In the genomic region with DNA sequence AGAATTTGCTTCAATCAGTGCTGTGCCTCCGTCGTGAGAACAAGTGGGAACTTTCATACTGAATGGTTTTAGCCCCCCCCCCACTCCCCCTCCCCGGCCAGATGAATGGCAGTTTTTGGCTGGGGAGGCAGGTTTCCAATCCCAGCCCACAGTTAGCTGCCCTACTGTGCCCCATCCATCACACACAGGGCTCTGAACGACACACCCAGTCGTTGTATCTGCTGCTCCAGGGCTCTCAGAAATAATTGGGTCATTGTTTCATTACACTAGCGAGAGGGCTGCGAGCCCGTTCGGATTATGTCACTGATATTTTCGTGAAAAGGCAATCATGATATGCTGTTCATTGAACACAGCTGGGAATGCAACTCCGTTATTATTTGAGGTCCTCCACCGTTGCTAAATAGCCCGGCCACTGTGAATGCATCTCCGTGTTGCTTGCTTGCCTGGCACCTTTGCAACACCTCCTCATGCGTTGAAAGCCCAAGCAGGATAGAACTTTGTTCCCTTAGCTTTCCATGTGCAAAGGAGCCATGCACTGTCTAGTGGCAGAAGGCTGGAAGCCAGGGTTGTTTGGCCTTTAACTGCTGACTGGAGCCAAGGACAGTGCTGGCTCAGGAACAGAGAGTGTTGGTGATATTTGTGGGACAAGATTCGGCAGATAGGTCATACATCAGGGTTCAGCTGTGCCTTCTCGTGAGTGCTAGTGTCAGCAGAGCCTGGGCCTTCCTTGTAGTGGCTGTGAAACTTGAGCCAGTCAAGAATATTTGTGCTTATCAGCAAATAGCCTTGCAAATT, we compare ENCODE assay signal across 13 mouse cellular contexts. TPM values are rescaled to one million over a fixed set of nuclear protein-coding genes. Genes with fewer than 3 reads are reported as not detected.
A peak's percentile ranks its signal among the peaks of the same experiment; 100 is the strongest.
DNase-seq lines count a peak whose midpoint lies in the region; ATAC-seq and TF ChIP-seq lines count a peak whose summit lies in the region.
"Had no signal": no experiment of that assay in that cellular context is flagged by ENCODE, and none has a peak within 500 bp of the region (broad histone marks: within the 10 kb centered on the region; RNA-seq: fewer than 3 reads in every experiment).

No protein-coding gene starts in this region.

- 28% methylated on average over 17 of the region's 17 CpGs for WGBS in lung, embryonic 14.5 days
- 38% methylated on average over 17 of the region's 17 CpGs for WGBS in embryonic facial prominence, embryonic 12.5 days
- WGBS in limb, embryonic 15.5 days: 43% methylated on average over 17 of the region's 17 CpGs

- H3K9me3 ChIP-seq in lung, embryonic 14.5 days (ENCODE audit: low read depth, low read length): no peaks in the 10 kb centered on the region
- H3K9me3 ChIP-seq in embryonic facial prominence, embryonic 12.5 days: no peaks in the 10 kb centered on the region
- H3K9me3 ChIP-seq in limb, embryonic 15.5 days: no peaks in the 10 kb centered on the region
- H3K9me3 ChIP-seq: heart, embryonic 15.5 days; megakaryocyte, embryonic 14.5 days had no signal

- H3K27ac ChIP-seq in lung, embryonic 14.5 days (ENCODE audit: low read depth): no peak overlapping the region
- H3K27ac ChIP-seq in embryonic facial prominence, embryonic 12.5 days: peak overlapping the region; percentile 46; the same call in 1 of the 2 replicates
- H3K27ac ChIP-seq in limb, embryonic 15.5 days: peak overlapping the region; percentile 38; the same call in 1 of the 2 replicates
- H3K27ac ChIP-seq: heart, embryonic 15.5 days had no signal

- no peaks in the 10 kb centered on the region for H3K36me3 ChIP-seq in lung, embryonic 14.5 days (ENCODE audit: insufficient read depth)
- H3K36me3 ChIP-seq in embryonic facial prominence, embryonic 12.5 days: no peaks in the 10 kb centered on the region
- no peaks in the 10 kb centered on the region for H3K36me3 ChIP-seq in limb, embryonic 15.5 days
- H3K36me3 ChIP-seq: heart, embryonic 15.5 days had no signal

- no peaks in the 10 kb centered on the region for H3K4me1 ChIP-seq in lung, embryonic 14.5 days (ENCODE audit: insufficient read depth)
- H3K4me1 ChIP-seq in embryonic facial prominence, embryonic 12.5 days: 0 out of 2 replicates have a peak, but pooled peaks cover 7% of the 10 kb centered on the region
- peaks cover 23% of the 10 kb centered on the region for H3K4me1 ChIP-seq in limb, embryonic 15.5 days
- H3K4me1 ChIP-seq: megakaryocyte, embryonic 14.5 days had no signal

- H3K9ac ChIP-seq in lung, embryonic 14.5 days: no peak overlapping the region
- H3K9ac ChIP-seq in embryonic facial prominence, embryonic 12.5 days: no peak overlapping the region
- no peak overlapping the region for H3K9ac ChIP-seq in limb, embryonic 15.5 days
- H3K9ac ChIP-seq: heart, embryonic 15.5 days had no signal

- peak; percentile 22 to 26 for DNase-seq in cerebellum, adult 18-20 months
- DNase-seq in cerebellum, postnatal 4 days (ENCODE audit: low spot score in 2 of 2): no peak
- peak; percentile 69 for DNase-seq in lung, embryonic 14.5 days
- no peak for DNase-seq in lung, postnatal 36 days
- DNase-seq in thymus, postnatal 0 days (ENCODE audit: low spot score): no peak
- DNase-seq: layer of hippocampus, adult 9-11 months; right cerebral cortex, postnatal 14 days had no signal

- no peak overlapping the region for H3K4me3 ChIP-seq in lung, embryonic 14.5 days (ENCODE audit: low read depth, low read length)
- no peak overlapping the region for H3K4me3 ChIP-seq in embryonic facial prominence, embryonic 12.5 days
- no peak overlapping the region for H3K4me3 ChIP-seq in limb, embryonic 15.5 days
- H3K4me3 ChIP-seq: heart, embryonic 15.5 days; megakaryocyte, embryonic 14.5 days had no signal

- peak; percentile 81 for ATAC-seq in lung, embryonic 14.5 days (ENCODE audit: insufficient read depth)
- no peak for ATAC-seq in embryonic facial prominence, embryonic 12.5 days (ENCODE audit: insufficient number of reproducible peaks, insufficient read depth, low FRiP score, low TSS enrichment)
- no peak for ATAC-seq in limb, embryonic 15.5 days (ENCODE audit: insufficient number of reproducible peaks, low FRiP score, low TSS enrichment, low read depth)
- ATAC-seq in monocyte, adult 5-6 weeks (replicated peaks; ENCODE audit: insufficient number of reproducible peaks, low FRiP score, low TSS enrichment, poor library complexity, severe bottlenecking): no peak

- peak overlapping the region; percentile 4; the same call in 1 of the 2 replicates for H3K4me2 ChIP-seq in lung, embryonic 14.5 days
- H3K4me2 ChIP-seq in embryonic facial prominence, embryonic 12.5 days (replicated peaks): no peak overlapping the region
- H3K4me2 ChIP-seq in limb, embryonic 15.5 days: no peak overlapping the region
- H3K4me2 ChIP-seq: heart, embryonic 15.5 days had no signal

- no peaks in the 10 kb centered on the region for H3K27me3 ChIP-seq in lung, embryonic 14.5 days (ENCODE audit: insufficient read depth, low read length)
- H3K27me3 ChIP-seq in embryonic facial prominence, embryonic 12.5 days: 0 out of 2 replicates have a peak, but pooled peaks cover 9% of the 10 kb centered on the region
- 0 out of 2 replicates have a peak, but pooled peaks cover 3% of the 10 kb centered on the region for H3K27me3 ChIP-seq in limb, embryonic 15.5 days
- H3K27me3 ChIP-seq: heart, embryonic 15.5 days had no signal

- TF ChIP-seq CTCF in lung, embryonic 14.5 days (IDR thresholded peaks at IDR 0.05; ENCODE audit: low read depth): no peak

RNA-seq across cellular contexts. Expression of a gene that starts 32.9 kb away (rescaled TPM):
- 0.42 and 0.50 TPM in 2 replicates for polyA plus RNA-seq in lung, embryonic 14.5 days (2014; fragmentation: Nextera tagmentation; extraction: Ambion mirVana)
- 0.28 and 0.38 TPM in 2 replicates for polyA plus RNA-seq in embryonic facial prominence, embryonic 12.5 days (2016; fragmentation: Nextera tagmentation; extraction: Ambion mirVana)
- 1.3 TPM in 2 replicates for polyA plus RNA-seq in limb, embryonic 15.5 days (2015; fragmentation: Nextera tagmentation; extraction: Ambion mirVana)
- polyA plus RNA-seq in thymus, postnatal 0 days (2015; fragmentation: Nextera tagmentation; extraction: Ambion mirVana): 0.05 TPM in 1 of 2 replicates, not detected in the other
- 0.86 TPM in 1 of 3 replicates, not detected in the others for total RNA-seq in monocyte, adult 5-6 weeks (2017)
- total RNA-seq: common myeloid progenitor, adult 5-6 weeks had no signal

Comparison
In these comparisons a context has a peak if more than half of its experiments do, and no peak if none do; other contexts are left out.
1. DNase-seq: peak in cerebellum, adult 18-20 months (2 of 2) and lung, embryonic 14.5 days (single experiment); none in cerebellum, postnatal 4 days (0 of 2), lung, postnatal 36 days (single experiment) and thymus, postnatal 0 days (single experiment).